Mouse (Mus musculus) embryonic facial prominence, embryonic 13.5 days (tissue): ENCODE measurements around the gene Ugt1a8. TPM values are rescaled to one million over a fixed set of nuclear protein-coding genes. Genes with fewer than 3 reads are reported as not detected.

Experiments
- ATAC-seq: fragments of 200-750 bp; cut with Nextera tagmentation; 2 replicates; pipeline ENCODE4 v1.8.0; 2017; ENCODE audit warnings: low read depth; ENCODE audit not compliant: insufficient number of reproducible peaks, insufficient read depth, low FRiP score, low TSS enrichment
- H3K27ac ChIP-seq: fragments of 300-500 bp; sonication (generic); 2 replicates; pipeline ENCODE4 v1.5.1; 2015; ENCODE audit warnings: moderate library complexity, mild to moderate bottlenecking, inconsistent platforms
- H3K27me3 ChIP-seq: fragments of 300-500 bp; sonication (generic); 2 replicates; pipeline ENCODE4 v1.6.1; 2015; ENCODE audit warnings: mild to moderate bottlenecking, inconsistent platforms
- H3K36me3 ChIP-seq: fragments of 300-500 bp; sonication (generic); 2 replicates; pipeline ENCODE4 v1.6.1; 2015; ENCODE audit warnings: mild to moderate bottlenecking, inconsistent platforms
- H3K4me1 ChIP-seq: fragments of 300-500 bp; sonication (generic); 2 replicates; pipeline ENCODE4 v1.6.1; 2015; ENCODE audit warnings: inconsistent platforms
- H3K4me2 ChIP-seq: fragments of 300-500 bp; sonication (generic); 2 replicates; pipeline ENCODE4 v1.6.1; 2015; ENCODE audit warnings: moderate library complexity, mild to moderate bottlenecking, inconsistent platforms
- H3K4me3 ChIP-seq: fragments of 300-500 bp; sonication (generic); 2 replicates; pipeline ENCODE4 v1.5.1; 2015; ENCODE audit warnings: mild to moderate bottlenecking, inconsistent platforms
- H3K9ac ChIP-seq: fragments of 300-500 bp; sonication (generic); 2 replicates; pipeline ENCODE4 v1.6.1; 2015; ENCODE audit warnings: mild to moderate bottlenecking, inconsistent platforms
- H3K9me3 ChIP-seq: fragments of 300-500 bp; sonication (generic); 2 replicates; pipeline ENCODE4 v1.6.1; 2016; ENCODE audit warnings: inconsistent platforms
- WGBS: fragments of 180-500 bp; shearing (Covaris S2); methylation state at CpG from one replicate; pipeline ENCODE4 v1.1.7; 2015; ENCODE audit warnings: mixed read lengths; 5-methylcytosine and 5-hydroxymethylcytosine counted together
- polyA plus RNA-seq: library from polyadenylated mRNA; unstranded; fragments of >200 nt; fragmentation: Nextera tagmentation; extraction: Ambion mirVana; gene quantifications from 2 replicates; pipeline ENCODE4 v1.2.1, GENCODE M21; 2015

Gene Ugt1a8
- polyA plus RNA-seq, 1 experiment from 2014 or later, result not detected

GRCm38 (mm10) chr1:88199996-88200395 lies 112.4 kb downstream of the Ugt1a8 start:
- no peak overlapping the region for H3K4me2 ChIP-seq
- no peaks in the 10 kb centered on the region for H3K4me1 ChIP-seq
- no peak for ATAC-seq
- no peak overlapping the region for H3K4me3 ChIP-seq
- H3K36me3 ChIP-seq, result no peaks in the 10 kb centered on the region
- peaks cover 7% of the 10 kb centered on the region for H3K9me3 ChIP-seq
- H3K9ac ChIP-seq, result no peak overlapping the region
- no peaks in the 10 kb centered on the region for H3K27me3 ChIP-seq
- WGBS, result 76% methylated on average over 2 of the region's 2 CpGs
- no peak overlapping the region for H3K27ac ChIP-seq

- peaks cover 8% of the 10 kb centered on the region for H3K9me3 ChIP-seq
- H3K36me3 ChIP-seq, result no peaks in the 10 kb centered on the region
- no peak within 1 kb of the TSS for H3K9ac ChIP-seq
- H3K4me1 ChIP-seq, result 0 out of 2 replicates have a peak, but pooled peaks cover 3% of the 10 kb centered on the region
- H3K4me2 ChIP-seq, result no peak within 1 kb of the TSS
- no peak within 1 kb of the TSS for H3K4me3 ChIP-seq
- no peaks in the 10 kb centered on the region for H3K27me3 ChIP-seq
- ATAC-seq, result no peak
- H3K27ac ChIP-seq, result no peak within 1 kb of the TSS
- WGBS, result 79% methylated on average over 7 of the region's 7 CpGs
These were observed 112.8 kb downstream of the Ugt1a8 start, which contains the start of gene Ugt1a2 for GRCm38 (mm10) chr1:88200456-88200855. TSS of gene Ugt1a2 (plus strand) at chr1:88200601.

GRCm38 (mm10) chr1:88205294-88205922 lies 117.8 kb downstream of the Ugt1a8 start, which contains the start of gene Dnajb3:
TSS of gene Dnajb3 (minus strand) at chr1:88205782.
- 0 out of 2 replicates have a peak, but pooled peaks cover 8% of the 10 kb centered on the region for H3K4me1 ChIP-seq
- H3K9ac ChIP-seq, result peak within 1 kb of the TSS; percentile 77
- 7% methylated on average over 62 of the region's 62 CpGs for WGBS
- peak; percentile 94 for ATAC-seq
- peaks cover 10% of the 10 kb centered on the region for H3K9me3 ChIP-seq
- H3K36me3 ChIP-seq, result no peaks in the 10 kb centered on the region
- no peak within 1 kb of the TSS for H3K27ac ChIP-seq
- H3K27me3 ChIP-seq, result no peaks in the 10 kb centered on the region
- H3K4me2 ChIP-seq, result peak within 1 kb of the TSS; percentile 83
- H3K4me3 ChIP-seq, result peak within 1 kb of the TSS; percentile 52

GRCm38 (mm10) chr1:88206843-88207479 lies 119.3 kb downstream of the Ugt1a8 start:
- peaks cover 17% of the 10 kb centered on the region for H3K9me3 ChIP-seq
- H3K4me2 ChIP-seq, result no peak overlapping the region
- no peak overlapping the region for H3K9ac ChIP-seq
- ATAC-seq, result no peak
- no peaks in the 10 kb centered on the region for H3K36me3 ChIP-seq
- H3K4me1 ChIP-seq, result 0 out of 2 replicates have a peak, but pooled peaks cover 8% of the 10 kb centered on the region
- WGBS, result 76% methylated on average over 2 of the region's 2 CpGs
- H3K27ac ChIP-seq, result no peak overlapping the region
- H3K4me3 ChIP-seq, result no peak overlapping the region
- H3K27me3 ChIP-seq, result no peaks in the 10 kb centered on the region

GRCm38 (mm10) chr1:88211812-88212211 lies 124.2 kb downstream of the Ugt1a8 start, which contains the start of gene Ugt1a1:
TSS of gene Ugt1a1 (plus strand) at chr1:88211959.
- H3K36me3 ChIP-seq, result no peaks in the 10 kb centered on the region
- WGBS, result 67% methylated on average over 8 of the region's 8 CpGs
- no peak within 1 kb of the TSS for H3K4me2 ChIP-seq
- H3K4me1 ChIP-seq, result no peaks in the 10 kb centered on the region
- H3K9me3 ChIP-seq, result peaks cover 53% of the 10 kb centered on the region
- no peak for ATAC-seq
- no peaks in the 10 kb centered on the region for H3K27me3 ChIP-seq
- no peak within 1 kb of the TSS for H3K4me3 ChIP-seq
- H3K9ac ChIP-seq, result no peak within 1 kb of the TSS
- no peak within 1 kb of the TSS for H3K27ac ChIP-seq

- no peaks in the 10 kb centered on the region for H3K27me3 ChIP-seq
- no peaks in the 10 kb centered on the region for H3K4me1 ChIP-seq
- H3K4me3 ChIP-seq, result no peak overlapping the region
- peak; percentile 8; the same call in 1 of the 2 replicates for ATAC-seq
- H3K27ac ChIP-seq, result no peak overlapping the region
- H3K9me3 ChIP-seq, result peaks cover 60% of the 10 kb centered on the region
- H3K9ac ChIP-seq, result no peak overlapping the region
- WGBS, result 59% methylated on average over 8 of the region's 8 CpGs
- no peak overlapping the region for H3K4me2 ChIP-seq
- no peaks in the 10 kb centered on the region for H3K36me3 ChIP-seq
These were observed 124.9 kb downstream of the Ugt1a8 start for GRCm38 (mm10) chr1:88212341-88213045.

- ATAC-seq, result no peak
These were observed 125.4 kb downstream of the Ugt1a8 start for GRCm38 (mm10) chr1:88213061-88213460.

GRCm38 (mm10) chr1:88213766-88214461 lies 126.3 kb downstream of the Ugt1a8 start:
- H3K4me1 ChIP-seq, result no peaks in the 10 kb centered on the region
- no peak overlapping the region for H3K4me2 ChIP-seq
- H3K36me3 ChIP-seq, result no peaks in the 10 kb centered on the region
- H3K9me3 ChIP-seq, result peaks cover 62% of the 10 kb centered on the region
- no peak overlapping the region for H3K27ac ChIP-seq
- no peak overlapping the region for H3K4me3 ChIP-seq
- ATAC-seq, result 0 out of 2 replicates have a peak, but pooled peaks have one; percentile 1
- H3K27me3 ChIP-seq, result no peaks in the 10 kb centered on the region
- no peak overlapping the region for H3K9ac ChIP-seq
- WGBS, result 79% methylated on average over 2 of the region's 2 CpGs

More at GRCm38 (mm10) chr1:88213061-88213460, 125.4 kb downstream of the Ugt1a8 start:
- no peaks in the 10 kb centered on the region for H3K36me3 ChIP-seq
- H3K27me3 ChIP-seq, result no peaks in the 10 kb centered on the region
- H3K4me2 ChIP-seq, result no peak overlapping the region
- H3K9ac ChIP-seq, result no peak overlapping the region
- 83% methylated on average over 1 of the region's 1 CpGs for WGBS
- H3K4me1 ChIP-seq, result no peaks in the 10 kb centered on the region
- no peak overlapping the region for H3K27ac ChIP-seq
- peaks cover 62% of the 10 kb centered on the region for H3K9me3 ChIP-seq
- H3K4me3 ChIP-seq, result no peak overlapping the region

GRCm38 (mm10) chr1:88214462-88214952 lies 126.9 kb downstream of the Ugt1a8 start:
- no peak overlapping the region for H3K9ac ChIP-seq
- WGBS, result 75% methylated on average over 2 of the region's 2 CpGs

GRCm38 (mm10) chr1:88215466-88216380 lies 128.1 kb downstream of the Ugt1a8 start:
- ATAC-seq, result no peak
- WGBS, result 70% methylated on average over 10 of the region's 10 CpGs
- Histone ChIP-seq H3K27me3 (no peaks in the 10 kb centered on the region), H3K36me3 (no peaks in the 10 kb centered on the region), H3K9ac (no peak overlapping the region), H3K4me3 (no peak overlapping the region), H3K4me2 (no peak overlapping the region), H3K27ac (no peak overlapping the region), H3K9me3 (peaks cover 60% of the 10 kb centered on the region), H3K4me1 (no peaks in the 10 kb centered on the region)

More at GRCm38 (mm10) chr1:88214462-88214952, 126.9 kb downstream of the Ugt1a8 start:
- no peaks in the 10 kb centered on the region for H3K36me3 ChIP-seq
- ATAC-seq, result no peak
- H3K4me1 ChIP-seq, result no peaks in the 10 kb centered on the region
- no peak overlapping the region for H3K4me2 ChIP-seq
- H3K27ac ChIP-seq, result no peak overlapping the region
- H3K9me3 ChIP-seq, result peaks cover 62% of the 10 kb centered on the region
- H3K4me3 ChIP-seq, result no peak overlapping the region
- H3K27me3 ChIP-seq, result no peaks in the 10 kb centered on the region
